Mouse (Mus musculus) retina, postnatal 7 days (tissue): ENCODE results near the gene Dynlt1a.
"Not testable (repeated sequence)": the region's sequence is repeated elsewhere in the genome, so short reads cannot be mapped to it uniquely, and the experiment has no call there.

Experiments used
- DNase-seq: peaks from one replicate; pipeline ENCODE4 v3.0.0-alpha.2; 2012; ENCODE audit warnings: low read depth, low spot score

Dynlt1a gene

DNA sequence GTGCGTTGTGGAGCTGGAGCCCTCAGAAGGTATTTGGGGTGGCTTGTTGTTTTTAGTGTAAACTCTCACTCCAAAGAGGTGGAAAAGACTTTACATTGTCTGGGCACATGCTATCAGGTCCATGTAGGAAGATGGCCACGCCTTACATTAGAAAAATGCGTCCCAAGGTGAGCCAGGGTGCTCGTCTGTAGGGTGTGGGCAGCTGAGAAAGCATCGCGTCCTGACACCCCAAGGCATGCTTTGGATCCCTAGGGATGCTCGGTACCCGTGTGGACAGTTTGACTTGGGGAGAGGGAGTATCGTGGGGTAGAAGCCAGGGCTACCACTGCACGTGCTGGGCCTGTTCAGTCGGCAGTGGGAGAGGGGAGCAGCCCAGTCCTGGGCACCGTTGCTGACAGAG, 28.3 kb downstream of the Dynlt1a start:
- not testable (repeated sequence) for DNase-seq

DNA sequence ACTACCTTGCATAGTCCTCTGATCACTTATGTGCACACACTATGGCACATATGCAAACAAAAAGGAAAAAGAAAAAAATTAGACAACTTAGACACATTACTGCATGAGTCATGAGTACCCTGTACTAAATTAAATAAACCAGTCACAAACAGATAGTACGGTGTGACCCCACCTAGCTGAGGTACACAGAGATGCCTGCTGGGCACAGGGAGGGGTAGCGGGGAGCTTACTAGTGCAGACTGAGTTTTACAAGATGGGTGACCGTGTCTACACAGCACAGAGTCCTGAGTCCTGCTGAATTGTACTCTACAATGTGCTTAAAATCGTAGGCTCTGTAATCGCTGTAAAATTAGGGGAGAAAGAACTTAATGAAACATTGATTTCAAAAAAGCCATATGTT, 31.1 kb downstream of the Dynlt1a start:
- not testable (repeated sequence) for DNase-seq

DNA sequence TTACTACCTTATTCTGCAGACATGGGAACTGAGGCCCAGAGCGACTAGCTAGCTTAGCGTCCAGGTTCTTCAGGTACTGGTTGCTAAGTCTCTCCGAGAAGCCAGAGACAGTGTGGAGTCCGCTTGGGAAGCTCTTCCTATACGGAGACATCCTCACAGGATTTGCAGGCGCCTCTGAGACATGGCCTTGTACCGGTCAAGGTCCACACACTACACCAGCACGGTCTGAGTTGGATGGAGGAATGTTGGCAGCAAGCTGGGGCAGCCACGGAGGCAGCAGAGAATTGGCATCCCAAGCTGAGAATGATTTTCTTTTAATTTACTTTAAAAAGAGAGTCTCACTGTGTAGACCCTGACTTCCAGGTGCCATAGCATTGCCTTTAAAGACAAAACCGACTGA, 34.2 kb downstream of the Dynlt1a start:
- DNase-seq: not testable (repeated sequence)

DNA sequence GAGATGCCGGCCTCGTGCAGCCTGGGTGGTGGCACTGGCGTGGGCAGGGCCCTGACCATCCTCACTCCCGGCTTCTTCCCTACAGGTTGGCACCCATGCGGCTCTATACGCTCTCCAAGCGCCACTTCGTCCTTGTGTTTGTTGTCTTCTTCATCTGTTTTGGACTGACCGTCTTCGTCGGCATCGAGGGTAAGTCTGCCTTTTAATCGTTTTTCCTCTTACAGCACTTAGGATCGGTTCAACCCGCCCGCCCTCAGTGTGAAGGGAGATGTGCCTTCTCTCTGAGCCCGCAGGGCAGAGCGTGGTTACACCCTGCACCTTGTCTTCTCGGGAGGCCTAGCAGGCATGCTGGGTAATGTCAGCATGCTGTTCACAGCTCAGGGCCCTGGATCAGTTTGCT, 36.8 kb downstream of the Dynlt1a start:
- DNase-seq: not testable (repeated sequence)

DNA sequence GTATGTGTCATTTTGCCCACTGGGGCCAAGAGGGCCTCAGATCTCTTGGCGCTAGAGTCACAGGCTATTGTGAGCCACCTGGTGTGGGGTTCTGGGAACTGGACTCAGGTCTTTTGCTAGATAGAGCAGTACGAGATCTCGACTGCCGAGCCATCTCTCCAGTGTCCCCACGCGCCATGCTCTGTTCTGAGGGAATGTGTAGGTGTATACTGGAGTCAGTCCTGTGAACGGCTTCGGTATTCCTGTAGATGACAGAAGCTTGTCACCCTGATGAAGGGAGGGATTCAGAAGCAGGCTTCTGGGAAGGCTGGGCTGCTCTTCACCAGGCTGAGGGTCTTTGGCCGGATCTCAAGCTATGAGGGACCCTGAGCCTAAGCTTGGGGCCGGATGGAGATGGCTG, 37.5 kb downstream of the Dynlt1a start:
- DNase-seq: not testable (repeated sequence)

DNA sequence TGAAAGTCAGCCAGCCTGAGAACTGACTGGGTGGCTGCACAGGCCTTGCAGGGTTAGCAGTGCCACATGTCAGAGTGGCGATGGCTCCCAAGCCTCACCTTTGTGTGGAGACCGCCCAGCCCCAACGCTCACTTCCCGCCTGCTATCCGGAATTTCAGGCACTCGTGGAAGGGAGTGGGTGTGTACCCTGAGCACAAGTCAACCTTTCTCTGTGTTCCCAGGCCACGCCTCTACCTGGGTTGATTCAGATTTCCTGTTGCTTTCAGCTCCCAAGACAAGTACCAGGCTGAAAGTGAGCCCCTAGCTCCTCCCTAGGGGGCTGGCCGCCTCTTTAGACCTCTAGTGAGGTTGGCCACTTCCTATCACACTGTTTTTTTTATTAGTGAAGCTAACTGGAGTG, 38.1 kb downstream of the Dynlt1a start:
- DNase-seq: not testable (repeated sequence)

DNA sequence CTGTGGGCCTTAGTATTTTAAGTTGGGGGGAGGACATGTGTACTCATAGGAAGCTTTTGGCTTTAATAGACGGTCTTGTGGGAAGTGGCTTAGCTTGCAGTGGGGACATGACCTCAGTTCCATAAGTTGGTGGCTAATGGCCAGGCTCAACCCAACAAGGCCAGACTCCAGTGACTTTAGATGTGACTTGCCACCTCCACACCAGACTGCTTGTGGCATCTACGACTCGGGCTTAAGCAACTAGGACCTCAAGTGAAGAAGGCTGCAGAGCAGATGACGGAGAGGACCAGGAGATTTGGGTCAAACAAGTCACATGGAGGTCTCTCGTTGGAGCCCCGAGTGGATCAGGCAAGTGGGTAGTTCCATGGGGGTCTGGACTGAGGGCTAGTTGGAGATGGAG, 42.6 kb downstream of the Dynlt1a start:
- not testable (repeated sequence) for DNase-seq

DNA sequence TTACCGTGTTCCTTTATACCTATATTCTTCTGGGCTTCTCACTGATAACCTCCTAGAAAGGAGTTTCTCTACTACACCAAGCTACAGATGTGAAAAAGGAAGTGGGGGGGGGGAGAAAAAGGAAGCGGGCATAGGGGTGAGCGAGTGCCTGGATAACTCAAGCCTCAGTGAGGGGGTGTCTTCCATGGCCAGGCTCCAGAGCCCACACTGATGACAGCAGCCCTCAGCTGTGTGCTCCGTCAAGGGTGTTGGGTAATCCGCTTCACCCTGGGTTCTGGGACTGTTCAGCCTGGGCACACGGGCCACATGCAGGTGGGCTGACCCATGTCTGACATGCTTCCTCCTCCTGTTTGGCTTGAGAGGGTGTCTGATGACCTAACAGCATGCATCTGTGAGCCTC, 45.3 kb downstream of the Dynlt1a start:
- DNase-seq: not testable (repeated sequence)

DNA sequence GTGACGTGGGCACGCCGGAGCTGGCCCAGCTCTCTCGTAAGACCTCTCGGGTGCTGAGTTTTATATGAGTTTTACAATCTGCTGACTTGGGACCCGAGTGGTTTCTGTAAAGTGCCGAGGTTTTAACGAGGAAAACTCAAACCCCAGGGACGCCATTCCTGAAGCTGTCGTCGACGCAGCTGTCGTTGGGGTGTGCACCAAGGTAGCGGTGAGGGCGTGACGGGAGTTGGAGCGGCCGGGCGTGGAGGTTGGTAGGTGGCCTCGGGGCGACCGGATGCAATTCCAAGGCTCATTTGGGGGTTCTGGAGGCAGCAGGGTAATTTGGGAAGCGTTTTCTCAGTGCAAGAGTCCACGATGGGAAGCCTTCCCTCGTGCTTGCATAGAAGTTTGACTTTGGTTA, 46.5 kb downstream of the Dynlt1a start:
- not testable (repeated sequence) for DNase-seq

DNA sequence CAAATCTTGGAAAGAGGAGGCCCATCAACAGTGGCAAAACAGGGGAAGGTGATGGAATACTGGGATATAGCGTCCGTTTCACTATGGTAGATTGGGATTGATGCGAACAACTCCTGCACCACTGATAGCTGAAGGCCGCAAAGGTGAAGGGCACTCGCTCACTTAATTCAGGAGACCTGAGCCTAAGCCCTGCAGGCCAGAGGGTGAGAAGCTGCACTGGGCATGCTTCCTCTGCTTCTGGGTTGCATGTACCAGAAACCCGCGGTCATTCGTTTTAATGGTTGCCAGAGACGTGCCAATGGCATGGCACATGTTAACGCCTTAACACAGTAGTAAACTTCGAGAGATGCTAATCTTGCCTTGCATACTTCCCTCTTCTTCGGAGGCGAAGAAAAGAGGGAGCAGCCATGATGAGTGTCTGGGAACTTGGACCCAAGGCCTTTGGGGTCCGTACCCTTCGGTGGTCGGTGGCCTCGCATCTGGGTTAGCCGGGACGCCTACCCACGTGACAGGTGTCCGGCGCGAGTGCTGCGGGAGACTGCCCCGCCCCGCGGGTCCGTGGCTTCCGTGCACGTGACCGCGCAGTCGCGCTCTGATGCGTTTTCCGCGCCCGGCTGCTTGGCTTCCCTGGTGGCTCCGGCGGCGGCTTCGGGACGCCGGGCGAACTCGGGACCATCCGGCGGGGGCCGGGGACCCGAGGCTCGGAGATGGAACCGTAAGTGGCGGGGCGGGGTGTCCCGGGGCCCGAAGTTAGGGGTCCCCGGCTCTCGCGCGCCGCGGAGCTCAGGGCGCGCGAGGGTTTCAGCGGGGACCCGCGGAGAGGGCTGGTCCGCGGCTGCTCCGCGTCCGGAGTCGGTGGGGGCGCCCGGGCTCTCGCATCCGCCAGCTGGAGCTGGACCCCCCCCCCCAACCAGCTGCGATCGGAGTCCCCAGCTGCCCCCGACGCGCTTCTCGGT, 47.1 kb downstream of the Dynlt1a start:
- peak; percentile 6 for DNase-seq

DNA sequence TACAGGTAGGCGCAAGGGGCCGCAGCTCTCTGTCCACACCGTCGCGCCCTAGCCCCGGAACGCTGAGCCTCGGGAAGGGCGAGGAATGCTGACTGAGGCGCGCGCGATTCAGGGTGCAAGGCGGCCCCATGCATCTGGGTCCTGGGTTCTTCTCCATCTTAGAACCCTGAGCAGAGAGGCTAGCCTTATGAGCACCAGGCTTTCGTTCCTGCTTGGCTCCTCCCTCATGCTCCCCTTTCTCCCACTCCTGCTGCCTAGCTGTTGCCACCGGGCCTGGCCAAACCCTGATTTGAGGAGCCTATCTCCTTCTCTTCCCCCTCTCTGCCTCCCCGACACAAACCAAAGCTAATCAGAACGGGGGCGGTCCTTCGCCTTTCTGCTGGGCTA, 60.2 kb downstream of the Dynlt1a start:
- not testable (repeated sequence) for DNase-seq

DNA sequence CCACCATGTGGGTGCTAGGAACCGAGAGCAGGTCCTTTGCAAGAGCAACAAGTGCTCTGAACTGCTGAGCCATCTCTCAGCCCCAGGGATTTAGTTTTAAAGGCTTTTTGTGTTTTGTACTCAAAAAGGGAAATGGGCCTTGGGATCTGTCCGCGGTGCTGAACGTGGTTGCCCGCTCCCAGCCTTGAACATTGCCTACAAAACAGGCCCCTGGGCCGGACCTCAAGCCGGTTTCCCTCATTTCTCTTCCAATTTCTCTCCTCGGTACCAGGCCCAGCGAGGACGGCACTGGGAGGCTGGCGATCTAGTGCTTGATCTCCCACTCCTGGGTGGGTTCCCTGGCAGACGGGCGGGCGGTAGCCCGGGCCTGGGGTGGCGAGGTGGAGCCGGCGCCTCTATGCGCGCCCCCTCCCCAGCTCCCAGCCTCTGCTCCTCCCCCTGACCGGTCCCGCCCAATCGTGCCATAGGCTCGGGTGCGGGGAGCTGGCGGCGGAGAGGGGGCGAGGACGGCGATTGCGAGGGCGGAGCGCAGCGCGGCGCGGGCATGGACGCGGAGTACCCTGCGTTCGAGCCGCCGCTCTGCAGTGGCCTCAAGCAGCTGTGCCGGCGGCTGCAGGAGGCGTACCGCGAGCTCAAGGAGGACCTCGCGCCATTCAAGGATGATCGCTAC, 60.8 kb downstream of the Dynlt1a start, which contains the start of gene Tmem181a:
Gene Tmem181a, plus strand, starts transcription at position 461 of the 670 bp plus-strand sequence.
- DNase-seq: not testable (repeated sequence)
